Mouse (Mus musculus) retina, postnatal 1 day (tissue): ENCODE results near the gene Nrip3.
A peak's percentile ranks its signal among the peaks of the same experiment; 100 is the strongest.

Experiments used
- DNase-seq: peaks from one replicate; pipeline ENCODE4 v3.0.0-alpha.2; 2012

Gene Nrip3

GRCm38 (mm10) chr7:109781470-109782203 lies at the start of gene Nrip3:
Gene Nrip3 (minus strand): TSS chr7:109782025.
- peak; percentile 86 for DNase-seq

- no peak for DNase-seq
These were observed 49.6 kb upstream of the Nrip3 start for GRCm38 (mm10) chr7:109831376-109831775.

GRCm38 (mm10) chr7:109826911-109827310 lies 45.1 kb upstream of the Nrip3 start:
- no peak for DNase-seq

- no peak for DNase-seq
These were observed 43.5 kb upstream of the Nrip3 start for GRCm38 (mm10) chr7:109825293-109825692.

GRCm38 (mm10) chr7:109818600-109818999 lies 36.8 kb upstream of the Nrip3 start:
- DNase-seq = no peak

- no peak for DNase-seq
These were observed 36.1 kb upstream of the Nrip3 start for GRCm38 (mm10) chr7:109817954-109818353.

GRCm38 (mm10) chr7:109813330-109814140 lies 31.7 kb upstream of the Nrip3 start:
- DNase-seq = peak; percentile 56

- no peak for DNase-seq
These were observed 26.0 kb upstream of the Nrip3 start for GRCm38 (mm10) chr7:109807616-109808485.

- DNase-seq = peak; percentile 29
These were observed 23.0 kb upstream of the Nrip3 start for GRCm38 (mm10) chr7:109804843-109805242.

GRCm38 (mm10) chr7:109804355-109804754 lies 22.5 kb upstream of the Nrip3 start:
- no peak for DNase-seq

GRCm38 (mm10) chr7:109803516-109803915 lies 21.7 kb upstream of the Nrip3 start:
- DNase-seq = no peak

GRCm38 (mm10) chr7:109800626-109801025 lies 18.8 kb upstream of the Nrip3 start:
- no peak for DNase-seq

GRCm38 (mm10) chr7:109799168-109799567 lies 17.3 kb upstream of the Nrip3 start:
- DNase-seq = no peak

GRCm38 (mm10) chr7:109795564-109795963 lies 13.7 kb upstream of the Nrip3 start:
- DNase-seq = no peak

- DNase-seq = no peak
These were observed 12.7 kb upstream of the Nrip3 start for GRCm38 (mm10) chr7:109794556-109794955.

GRCm38 (mm10) chr7:109792759-109793158 lies 10.9 kb upstream of the Nrip3 start:
- peak; percentile 74 for DNase-seq

- DNase-seq = no peak
These were observed 9.0 kb upstream of the Nrip3 start for GRCm38 (mm10) chr7:109790818-109791217.

- no peak for DNase-seq
These were observed 6.0 kb upstream of the Nrip3 start for GRCm38 (mm10) chr7:109787860-109788259.

- peak; percentile 16 for DNase-seq
These were observed 1.5 kb upstream of the Nrip3 start for GRCm38 (mm10) chr7:109783281-109783680.

GRCm38 (mm10) chr7:109781087-109781469 lies 747 bp downstream of the Nrip3 start:
- no peak for DNase-seq

GRCm38 (mm10) chr7:109772251-109772650 lies 9.6 kb downstream of the Nrip3 start:
- DNase-seq = no peak

- DNase-seq = no peak
These were observed 13.0 kb downstream of the Nrip3 start for GRCm38 (mm10) chr7:109768699-109769383.
